Mouse (Mus musculus): Measurements from ENCODE around the gene Nectin3.

The Nectin3 gene

DNA sequence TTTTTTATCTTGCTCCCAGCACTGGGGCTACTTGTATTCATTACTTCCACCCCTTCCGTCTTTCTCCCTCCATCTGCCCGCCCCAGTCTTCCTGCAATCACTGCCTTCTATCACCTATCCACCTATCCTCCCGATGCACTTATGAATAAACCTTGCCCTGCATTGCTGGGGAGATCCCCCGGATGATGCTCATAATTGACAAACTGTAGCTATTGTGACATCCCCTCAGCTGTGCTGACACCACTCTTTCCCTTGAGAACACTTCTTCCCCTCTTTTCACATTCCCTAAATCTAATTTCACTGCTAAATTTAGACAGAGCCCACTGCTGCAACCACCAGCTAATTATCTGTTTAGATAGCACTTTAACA, at the start of gene Nectin3:
Gene Nectin3 (minus strand): TSS at position 105 of the 369 bp plus-strand sequence.
- DNase-seq (ENCODE audit: extremely low read depth, low read depth), result no peak

DNA sequence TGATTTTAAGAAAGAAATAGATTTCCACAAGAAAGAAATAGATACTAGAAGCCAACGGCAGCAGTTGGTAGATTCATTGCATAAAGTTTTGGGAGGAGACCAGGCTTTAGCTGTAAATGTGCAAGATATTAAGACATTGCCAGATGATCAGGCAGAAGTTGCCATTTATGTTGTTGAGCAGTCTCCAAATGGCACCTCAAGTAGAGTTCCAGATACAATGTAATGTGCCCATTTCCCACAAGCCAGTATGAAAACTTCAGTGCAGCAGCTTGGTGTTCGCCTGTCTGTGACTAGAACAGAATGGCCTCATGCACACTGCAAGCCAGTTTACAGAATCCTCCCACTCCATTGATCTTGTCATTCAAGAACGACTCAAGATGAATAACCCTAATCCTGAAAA, 39.8 kb upstream of the Nectin3 start:
- no peak for DNase-seq (ENCODE audit: extremely low read depth, low read depth)

DNA sequence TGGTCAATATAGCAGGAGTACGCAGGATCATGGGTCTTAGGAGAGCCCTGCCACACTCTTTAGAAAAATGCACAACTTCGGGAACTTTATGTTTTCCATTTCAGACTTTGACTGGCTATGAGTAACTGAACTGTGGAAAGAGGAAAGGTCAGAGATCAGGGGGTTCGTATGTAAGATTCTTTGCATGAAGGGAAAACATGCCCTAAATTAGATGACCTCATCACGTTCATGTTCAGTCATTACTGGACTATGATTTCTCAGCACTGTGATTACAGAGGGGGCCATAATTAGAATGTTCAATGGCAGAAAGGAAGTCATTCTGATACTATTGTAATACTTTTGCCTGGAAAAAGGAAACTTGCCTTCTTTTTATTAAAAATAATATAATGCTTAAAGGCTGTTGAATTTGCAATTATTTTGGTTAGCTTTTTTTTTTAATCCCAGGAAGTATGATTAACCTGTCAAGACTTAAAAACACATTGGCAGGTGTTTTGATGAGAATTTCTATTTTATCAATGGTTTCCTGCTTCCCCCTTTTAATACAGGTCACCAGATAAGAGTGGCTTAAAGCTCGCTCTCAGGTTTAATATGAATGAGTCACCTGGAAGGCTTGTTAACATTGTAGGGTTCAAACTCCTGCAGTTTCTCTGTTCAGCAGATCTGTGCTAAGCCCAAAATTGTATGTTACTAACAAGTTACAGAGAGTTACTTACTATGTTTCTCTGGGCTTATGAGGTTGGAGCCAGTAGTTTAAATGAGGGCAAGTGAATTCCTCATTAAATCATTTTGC, 34.3 kb upstream of the Nectin3 start:
- no peak for DNase-seq (ENCODE audit: extremely low read depth, low read depth)

DNA sequence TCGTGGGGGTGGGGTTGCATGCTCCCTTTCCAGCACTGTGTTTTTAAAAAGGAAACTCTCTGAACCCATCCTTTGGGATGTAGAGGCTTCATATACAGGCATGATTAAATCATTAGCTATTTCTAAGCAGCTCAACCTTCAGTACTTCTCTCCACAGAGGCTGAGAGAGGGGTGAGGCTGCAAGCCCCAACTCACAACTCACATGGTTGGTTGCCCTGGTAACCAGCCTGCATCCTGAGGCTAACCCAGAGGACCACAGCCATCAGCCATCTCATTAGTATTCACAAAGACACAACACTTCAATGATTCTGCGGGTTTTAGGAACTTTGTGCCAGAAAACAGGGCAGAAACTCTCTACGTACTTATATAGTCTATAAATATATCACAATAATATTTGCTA, 32.7 kb upstream of the Nectin3 start:
- no peak for DNase-seq (ENCODE audit: extremely low read depth, low read depth)

DNA sequence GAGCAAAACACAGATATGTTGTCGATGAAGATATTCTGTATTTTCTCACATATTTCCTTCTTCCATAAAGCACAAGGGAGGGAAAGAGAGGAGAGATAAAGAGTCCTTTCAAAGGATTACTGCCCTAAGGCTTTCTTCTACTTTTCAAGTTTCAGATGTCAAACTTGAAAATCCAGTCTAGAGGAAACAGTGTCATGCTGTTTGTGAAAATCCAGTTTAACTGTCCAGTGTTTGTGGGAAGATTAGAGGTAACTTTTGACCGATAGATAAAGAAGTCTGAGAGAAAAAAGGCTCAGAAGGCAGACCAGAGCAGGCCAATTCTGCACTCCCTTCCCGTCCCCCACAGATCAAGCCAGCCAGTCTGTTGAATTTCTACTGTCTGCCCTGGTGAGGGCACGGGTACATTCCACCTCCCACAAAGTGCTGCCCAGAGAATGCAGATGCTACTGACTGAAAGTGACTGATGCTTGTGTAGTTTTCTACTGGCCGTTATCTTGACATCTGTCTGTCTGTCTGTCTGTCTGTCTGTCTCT, 22.6 kb upstream of the Nectin3 start:
- no peak for DNase-seq (ENCODE audit: extremely low read depth, low read depth)

GRCm38 (mm10) chr16:46519606-46520005, 21.3 kb upstream of the Nectin3 start:
- DNase-seq (ENCODE audit: extremely low read depth, low read depth), result no peak

DNA sequence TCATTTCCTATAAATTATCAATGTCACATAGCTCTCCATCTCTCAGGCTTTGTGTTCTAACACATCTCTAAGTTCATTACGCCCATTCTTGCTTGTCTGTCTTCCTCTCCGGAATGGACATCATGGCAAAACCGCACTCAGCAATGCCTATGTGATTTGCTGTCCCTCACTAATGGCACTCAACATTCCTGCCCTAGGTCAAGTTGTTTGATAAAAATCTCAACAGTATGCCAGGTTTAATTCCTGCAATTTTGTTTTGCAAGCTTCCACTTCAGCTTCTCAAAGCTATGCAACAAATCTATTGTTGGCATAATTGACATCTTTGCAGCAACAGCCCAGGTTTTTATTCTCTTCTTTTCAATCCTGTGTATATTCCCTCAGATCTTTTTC, 9.6 kb upstream of the Nectin3 start:
- DNase-seq (ENCODE audit: extremely low read depth, low read depth), result no peak

DNA sequence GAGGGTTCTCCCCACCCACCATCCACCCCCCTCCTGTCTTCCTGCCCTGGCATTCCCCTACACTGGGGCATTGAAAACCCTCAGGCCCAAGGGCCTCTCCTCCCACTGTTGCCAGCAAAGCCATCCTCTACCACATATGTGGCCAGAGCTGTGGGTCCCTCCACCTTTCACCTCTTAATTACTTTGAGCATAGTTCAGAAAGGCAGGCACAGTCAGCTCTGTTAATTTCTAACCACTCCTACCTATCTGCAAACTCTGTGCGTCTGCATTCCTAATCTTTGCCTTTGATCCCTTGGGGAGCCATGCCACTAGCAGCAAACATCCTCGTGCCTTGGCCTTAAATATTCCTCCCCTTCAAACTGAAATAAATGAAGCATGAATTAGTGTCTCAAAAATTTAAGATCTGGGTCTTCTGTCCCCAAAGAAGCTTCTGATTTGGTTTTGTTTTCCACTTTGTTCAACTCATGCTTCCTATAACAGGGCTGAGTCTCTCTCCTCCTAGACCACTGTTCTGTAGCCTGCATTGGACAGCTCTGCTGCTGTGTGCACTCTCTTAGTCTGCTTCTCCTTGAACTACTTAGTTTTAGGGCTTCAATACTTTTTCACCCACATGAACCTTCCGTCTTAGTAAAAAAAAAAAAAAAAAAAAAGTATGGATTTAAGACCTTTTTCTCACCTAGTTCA, 9.1 kb upstream of the Nectin3 start:
- no peak for DNase-seq (ENCODE audit: extremely low read depth, low read depth)

DNA sequence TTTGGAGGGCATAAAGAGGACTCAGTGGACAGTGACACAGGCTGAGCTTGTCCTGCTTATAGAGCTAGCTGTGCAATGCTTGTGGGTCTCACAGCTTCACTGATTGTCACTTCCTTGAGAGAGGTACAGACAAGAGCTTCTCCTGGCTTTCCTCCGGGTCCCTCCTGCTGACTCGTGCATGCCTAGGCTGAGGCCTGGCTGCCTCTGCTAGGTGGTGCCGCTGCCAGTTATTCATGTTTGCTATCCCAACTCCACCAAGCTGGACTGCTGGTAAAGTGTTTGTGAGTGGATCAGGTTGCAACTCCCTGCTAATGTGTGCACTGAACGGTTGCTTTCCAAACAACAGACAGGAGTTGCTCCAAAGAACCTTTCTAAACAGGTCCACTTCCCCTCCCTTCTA, 5.7 kb upstream of the Nectin3 start:
- no peak for DNase-seq (ENCODE audit: extremely low read depth, low read depth)

GRCm38 (mm10) chr16:46502311-46502710, 4.0 kb upstream of the Nectin3 start:
- DNase-seq (ENCODE audit: extremely low read depth, low read depth), result no peak

- no peak for DNase-seq (ENCODE audit: extremely low read depth, low read depth)
These were observed 2.4 kb upstream of the Nectin3 start for GRCm38 (mm10) chr16:46500759-46501158.

DNA sequence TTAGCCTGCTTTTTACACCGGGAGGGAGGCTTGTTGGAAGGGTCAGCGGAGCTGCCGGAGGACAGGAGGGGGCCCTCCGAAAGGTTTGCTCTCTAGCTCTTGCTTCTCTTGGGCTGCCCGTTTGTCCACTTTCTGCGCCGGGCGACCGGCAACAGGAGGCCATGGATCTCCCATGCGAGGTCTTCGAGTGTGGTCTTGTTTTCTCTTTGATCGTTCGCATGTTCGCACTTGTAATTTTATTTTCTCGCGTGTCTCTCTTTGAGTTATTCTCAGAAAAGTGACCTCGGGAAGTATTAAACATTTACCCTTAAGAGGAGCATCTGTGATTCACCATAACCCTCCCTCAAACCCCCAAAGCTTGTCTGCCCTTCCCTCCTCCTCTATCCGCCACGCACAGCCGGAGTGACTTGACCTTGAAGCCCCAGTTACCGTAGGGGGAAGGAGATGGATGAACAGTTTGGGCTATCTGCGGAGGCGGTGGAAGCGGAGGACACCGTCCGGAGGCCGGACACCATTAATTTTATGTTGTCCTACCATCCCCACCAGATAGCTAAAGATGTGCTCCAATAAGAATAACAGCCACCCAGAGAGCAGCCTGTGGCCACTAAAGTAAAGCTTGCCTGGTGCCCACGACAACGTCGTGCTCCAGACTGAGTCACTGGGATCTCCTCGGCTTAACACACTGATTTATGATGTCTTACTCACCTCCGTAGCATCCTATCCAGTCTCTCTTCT, 472 bp downstream of the Nectin3 start:
- no peak for DNase-seq (ENCODE audit: extremely low read depth, low read depth)

DNA sequence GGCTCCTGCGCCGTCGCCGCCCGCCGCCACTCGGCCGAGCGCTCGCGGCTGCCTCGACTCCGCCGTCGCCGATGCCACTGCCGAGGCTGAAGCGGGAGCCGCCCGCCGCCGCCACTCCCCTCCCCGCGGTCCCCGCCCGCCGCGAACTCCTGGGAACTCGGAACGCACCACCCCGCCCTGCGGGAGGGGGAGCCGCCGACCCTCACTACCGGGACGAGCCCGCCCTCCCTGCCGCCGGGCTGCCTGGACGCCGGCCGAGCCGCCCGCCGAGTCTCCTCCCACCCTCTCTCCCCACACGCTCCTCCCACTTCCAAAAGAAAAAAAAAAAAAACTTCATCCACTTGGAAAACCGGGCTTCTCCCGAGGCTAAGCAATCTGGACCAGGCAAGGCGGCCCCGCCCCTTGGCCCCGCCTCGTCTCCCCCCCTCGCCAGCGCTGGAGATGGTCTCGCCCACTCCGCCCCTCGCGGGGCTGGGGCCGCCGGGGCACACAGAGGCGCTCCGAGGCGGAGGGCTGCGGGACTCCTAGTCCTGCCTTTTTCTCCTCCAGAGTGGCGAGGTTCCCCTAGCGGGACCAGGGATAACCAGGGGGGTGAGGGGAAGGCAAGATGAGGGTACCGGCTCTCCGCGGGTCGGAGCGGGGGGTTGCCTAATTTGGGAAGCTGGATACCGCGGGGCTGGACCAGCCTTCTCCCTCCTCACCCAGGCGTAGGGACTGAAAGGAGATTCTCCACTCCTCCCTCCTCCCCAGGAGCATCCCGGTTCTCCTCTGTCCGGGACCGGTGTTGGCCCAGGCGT, 1.2 kb downstream of the Nectin3 start:
- DNase-seq (ENCODE audit: extremely low read depth, low read depth), result no peak

GRCm38 (mm10) chr16:46496031-46496868, 2.1 kb downstream of the Nectin3 start:
- no peak for DNase-seq (ENCODE audit: extremely low read depth, low read depth)

- no peak for DNase-seq (ENCODE audit: extremely low read depth, low read depth)
These were observed 3.1 kb downstream of the Nectin3 start for GRCm38 (mm10) chr16:46495201-46495600.

GRCm38 (mm10) chr16:46487436-46488097, 10.8 kb downstream of the Nectin3 start:
- no peak for DNase-seq (ENCODE audit: extremely low read depth, low read depth)

- DNase-seq (ENCODE audit: extremely low read depth, low read depth), result no peak
These were observed 21.0 kb downstream of the Nectin3 start for GRCm38 (mm10) chr16:46477336-46477735.

DNA sequence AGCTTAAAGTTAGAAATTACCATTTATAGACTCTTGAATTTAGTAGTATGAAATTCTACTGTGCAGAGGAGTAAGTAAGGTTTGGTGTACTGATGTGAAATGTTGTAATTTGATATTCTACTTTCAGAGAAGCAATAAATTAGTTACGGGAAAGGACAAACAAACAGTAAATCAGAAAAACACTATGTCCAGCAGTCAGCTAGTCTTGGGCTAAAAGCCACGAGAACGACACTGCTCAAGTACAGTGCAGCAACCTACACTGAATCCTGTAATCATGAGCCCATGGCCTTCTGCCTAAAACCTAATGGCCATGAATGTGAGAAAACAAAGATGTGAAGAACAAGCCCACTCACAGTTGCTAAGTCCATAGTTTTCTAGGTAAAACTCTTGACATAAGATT, 46.9 kb downstream of the Nectin3 start:
- no peak for DNase-seq (ENCODE audit: extremely low read depth, low read depth)

GRCm38 (mm10) chr16:46449013-46449412, 49.3 kb downstream of the Nectin3 start:
- DNase-seq (ENCODE audit: extremely low read depth, low read depth), result no peak

- DNase-seq (ENCODE audit: extremely low read depth, low read depth), result no peak
These were observed 67.0 kb downstream of the Nectin3 start for GRCm38 (mm10) chr16:46431317-46431716.
